Mouse (Mus musculus): ENCODE measurements at regions not wholly inside any gene's neighbourhood (a gene's known extent, or its start where the extent isn't known, plus 50 kb on each side); places are given as distances from the start of the nearest gene placed in this dataset.

DNA sequence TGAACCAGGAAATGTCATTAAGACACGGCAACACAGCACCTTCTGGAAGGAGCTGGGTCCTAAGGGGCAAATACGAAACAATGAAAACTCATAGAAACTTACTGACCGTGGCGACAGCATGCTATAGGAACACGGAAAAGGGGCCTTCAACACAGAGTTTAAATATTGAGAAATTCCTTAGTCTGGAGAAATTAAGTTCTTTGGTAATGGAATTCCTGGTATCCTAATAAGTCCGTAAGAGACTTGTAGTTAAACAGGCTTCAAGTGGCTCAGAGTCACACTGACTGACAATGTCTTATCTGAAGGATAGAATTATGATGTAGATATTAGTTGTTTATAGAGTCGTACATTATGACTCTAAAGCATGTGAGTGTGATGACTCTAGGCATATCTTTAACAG lies 70.4 kb upstream of the Mbip start:
- no peaks in the 10 kb centered on the region for H3K36me3 ChIP-seq (ENCODE audit: control insufficient read depth, insufficient read depth, low read length)
- TF ChIP-seq CTCF (conservative IDR thresholded peaks at IDR 0.05; ENCODE audit: insufficient read depth, insufficient read length, low read depth, low read length) = no peak
- TF ChIP-seq POLR2A (IDR thresholded peaks at IDR 0.05; ENCODE audit: low read depth, low read length) = no peak
- H3K27ac ChIP-seq (ENCODE audit: insufficient read depth, low read depth, low read length) = no peak overlapping the region
- H3K4me1 ChIP-seq (ENCODE audit: control insufficient read depth, insufficient read depth, low read length) = no peaks in the 10 kb centered on the region
- 87% methylated on average over 7 of the region's 7 CpGs for WGBS
- H3K27me3 ChIP-seq (replicated peaks; ENCODE audit: control insufficient read depth, insufficient read depth, low read length) = no peaks in the 10 kb centered on the region
- no peak overlapping the region for H3K4me3 ChIP-seq (ENCODE audit: insufficient read depth, low read depth, low read length)
- DNase-seq = no peak

GRCm38 (mm10) chr12:56414861-56415765 lies 69.4 kb upstream of the Mbip start:
- WGBS = 61% methylated on average over 8 of the region's 8 CpGs
- peak; percentile 7 for DNase-seq
- Histone ChIP-seq H3K27me3 (replicated peaks; ENCODE audit: control insufficient read depth, insufficient read depth, low read length) (no peaks in the 10 kb centered on the region), H3K4me1 (ENCODE audit: control insufficient read depth, insufficient read depth, low read length) (no peaks in the 10 kb centered on the region), H3K27ac (ENCODE audit: insufficient read depth, low read depth, low read length) (no peak overlapping the region), H3K36me3 (ENCODE audit: control insufficient read depth, insufficient read depth, low read length) (no peaks in the 10 kb centered on the region), H3K4me3 (ENCODE audit: insufficient read depth, low read depth, low read length) (no peak overlapping the region)
- TF ChIP-seq CTCF (conservative IDR thresholded peaks at IDR 0.05; ENCODE audit: insufficient read depth, insufficient read length, low read depth, low read length) (no peak), POLR2A (IDR thresholded peaks at IDR 0.05; ENCODE audit: low read depth, low read length) (no peak)

- no peak for DNase-seq
- no peaks in the 10 kb centered on the region for H3K27me3 ChIP-seq (replicated peaks; ENCODE audit: control insufficient read depth, insufficient read depth, low read length)
- 85% methylated on average over 5 of the region's 5 CpGs for WGBS
- TF ChIP-seq POLR2A (IDR thresholded peaks at IDR 0.05; ENCODE audit: low read depth, low read length) = no peak
- no peaks in the 10 kb centered on the region for H3K36me3 ChIP-seq (ENCODE audit: control insufficient read depth, insufficient read depth, low read length)
- no peak overlapping the region for H3K4me3 ChIP-seq (ENCODE audit: insufficient read depth, low read depth, low read length)
- no peak overlapping the region for H3K27ac ChIP-seq (ENCODE audit: insufficient read depth, low read depth, low read length)
- no peaks in the 10 kb centered on the region for H3K4me1 ChIP-seq (ENCODE audit: control insufficient read depth, insufficient read depth, low read length)
Measured at GRCm38 (mm10) chr12:56405658-56406057, 60.0 kb upstream of the Mbip start.

DNA sequence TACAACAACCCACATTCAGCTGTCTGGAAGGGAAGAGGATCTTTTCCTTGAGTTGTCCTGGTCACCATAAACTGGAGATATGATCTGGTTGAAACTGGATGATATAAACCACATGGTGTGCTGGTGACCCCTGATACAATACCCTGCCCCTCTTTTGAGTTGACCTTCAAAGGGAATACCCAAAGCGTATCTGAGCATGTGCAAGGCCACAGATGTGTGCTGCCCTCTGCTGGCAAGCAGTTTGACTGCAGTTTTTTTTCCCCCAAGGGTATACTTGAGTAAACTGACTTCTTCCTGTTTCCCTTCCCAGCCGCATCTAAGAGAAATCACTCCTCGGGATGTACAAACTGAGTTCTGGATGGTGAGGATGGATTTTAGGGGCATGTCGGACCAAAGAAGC lies 59.1 kb upstream of the Mbip start:
- no peaks in the 10 kb centered on the region for H3K4me1 ChIP-seq (ENCODE audit: control insufficient read depth, insufficient read depth, low read length)
- H3K27ac ChIP-seq (ENCODE audit: insufficient read depth, low read depth, low read length) = no peak overlapping the region
- TF ChIP-seq POLR2A (IDR thresholded peaks at IDR 0.05; ENCODE audit: low read depth, low read length) = no peak
- peak; percentile 78 for TF ChIP-seq CTCF (conservative IDR thresholded peaks at IDR 0.05; ENCODE audit: insufficient read depth, insufficient read length, low read depth, low read length)
- H3K4me3 ChIP-seq (ENCODE audit: insufficient read depth, low read depth, low read length) = no peak overlapping the region
- H3K36me3 ChIP-seq (ENCODE audit: control insufficient read depth, insufficient read depth, low read length) = no peaks in the 10 kb centered on the region
- H3K27me3 ChIP-seq (replicated peaks; ENCODE audit: control insufficient read depth, insufficient read depth, low read length) = no peaks in the 10 kb centered on the region
- 19% methylated on average over 4 of the region's 4 CpGs for WGBS
- peak; percentile 47 for DNase-seq

DNA sequence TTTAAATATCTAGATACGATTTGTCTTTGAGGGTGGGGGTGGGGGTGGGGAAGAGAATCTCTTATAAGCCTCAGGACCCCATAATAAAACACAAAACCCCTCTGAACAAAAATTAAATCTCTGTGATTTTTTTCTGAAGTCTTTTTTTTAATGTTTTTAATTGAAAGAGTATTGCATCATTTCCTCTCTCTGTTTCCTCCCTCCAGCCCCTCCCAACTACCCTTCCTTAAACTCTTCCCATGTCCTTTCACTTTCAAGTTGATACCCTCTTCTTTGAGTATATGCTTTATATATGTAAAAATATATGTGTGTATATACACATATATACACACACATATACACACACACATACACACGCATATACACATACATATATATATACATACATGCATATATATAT lies 58.6 kb upstream of the Mbip start:
- 79% methylated on average over 2 of the region's 2 CpGs for WGBS
- no peaks in the 10 kb centered on the region for H3K36me3 ChIP-seq (ENCODE audit: control insufficient read depth, insufficient read depth, low read length)
- no peak for TF ChIP-seq CTCF (conservative IDR thresholded peaks at IDR 0.05; ENCODE audit: insufficient read depth, insufficient read length, low read depth, low read length)
- no peak for TF ChIP-seq POLR2A (IDR thresholded peaks at IDR 0.05; ENCODE audit: low read depth, low read length)
- no peaks in the 10 kb centered on the region for H3K27me3 ChIP-seq (replicated peaks; ENCODE audit: control insufficient read depth, insufficient read depth, low read length)
- no peak for DNase-seq
- H3K4me1 ChIP-seq (ENCODE audit: control insufficient read depth, insufficient read depth, low read length) = no peaks in the 10 kb centered on the region
- H3K27ac ChIP-seq (ENCODE audit: insufficient read depth, low read depth, low read length) = no peak overlapping the region
- no peak overlapping the region for H3K4me3 ChIP-seq (ENCODE audit: insufficient read depth, low read depth, low read length)

DNA sequence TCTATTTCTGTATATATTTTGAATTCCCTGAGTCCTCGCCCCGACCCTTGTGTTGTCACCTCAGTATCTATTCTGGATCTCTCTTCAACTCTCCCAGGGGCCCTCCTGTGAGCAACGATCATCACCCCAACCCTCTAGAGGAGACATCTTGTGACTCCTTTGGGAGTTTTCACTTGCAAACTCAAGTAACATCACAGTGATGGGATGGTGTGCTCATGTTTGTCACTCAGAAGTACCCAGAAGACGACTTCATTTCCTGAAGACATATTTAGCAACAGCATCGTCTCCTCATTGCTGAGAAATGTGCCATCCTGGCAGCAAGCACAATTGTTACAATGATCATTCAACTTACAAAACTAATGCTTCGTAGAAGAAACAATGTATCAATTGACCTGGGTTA lies 57.9 kb upstream of the Mbip start:
- 78% methylated on average over 6 of the region's 6 CpGs for WGBS

DNA sequence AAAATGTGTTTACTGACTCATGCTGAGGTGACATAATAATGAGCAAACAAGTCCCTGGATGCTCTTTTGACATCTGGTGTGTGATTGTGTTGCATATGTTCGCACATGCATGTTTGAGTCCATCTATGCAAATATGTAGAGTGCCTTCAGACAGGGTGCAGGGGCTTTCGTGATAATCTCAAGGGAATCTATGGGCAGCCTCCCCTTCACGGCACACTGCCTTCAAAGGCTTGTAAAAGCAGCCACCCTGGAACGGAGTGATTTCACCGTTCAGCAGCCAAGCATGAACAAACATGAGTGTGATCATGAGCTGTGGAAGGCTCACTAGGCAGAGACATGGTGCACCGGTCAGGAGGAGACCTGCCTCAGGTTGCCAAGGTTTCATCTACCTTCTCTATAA lies 57.1 kb upstream of the Mbip start:
- H3K27me3 ChIP-seq (replicated peaks; ENCODE audit: control insufficient read depth, insufficient read depth, low read length) = no peaks in the 10 kb centered on the region
- H3K4me1 ChIP-seq (ENCODE audit: control insufficient read depth, insufficient read depth, low read length) = no peaks in the 10 kb centered on the region
- no peaks in the 10 kb centered on the region for H3K36me3 ChIP-seq (ENCODE audit: control insufficient read depth, insufficient read depth, low read length)
- DNase-seq = peak; percentile 65
- TF ChIP-seq POLR2A (IDR thresholded peaks at IDR 0.05; ENCODE audit: low read depth, low read length) (no peak), CTCF (conservative IDR thresholded peaks at IDR 0.05; ENCODE audit: insufficient read depth, insufficient read length, low read depth, low read length) (no peak)
- no peak overlapping the region for H3K27ac ChIP-seq (ENCODE audit: insufficient read depth, low read depth, low read length)
- no peak overlapping the region for H3K4me3 ChIP-seq (ENCODE audit: insufficient read depth, low read depth, low read length)
- 33% methylated on average over 6 of the region's 6 CpGs for WGBS

More for the DNA sequence above, 57.9 kb upstream of the Mbip start:
- TF ChIP-seq CTCF (conservative IDR thresholded peaks at IDR 0.05; ENCODE audit: insufficient read depth, insufficient read length, low read depth, low read length) (no peak), POLR2A (IDR thresholded peaks at IDR 0.05; ENCODE audit: low read depth, low read length) (no peak)
- H3K4me3 ChIP-seq (ENCODE audit: insufficient read depth, low read depth, low read length) = no peak overlapping the region
- no peaks in the 10 kb centered on the region for H3K4me1 ChIP-seq (ENCODE audit: control insufficient read depth, insufficient read depth, low read length)
- no peaks in the 10 kb centered on the region for H3K27me3 ChIP-seq (replicated peaks; ENCODE audit: control insufficient read depth, insufficient read depth, low read length)
- no peaks in the 10 kb centered on the region for H3K36me3 ChIP-seq (ENCODE audit: control insufficient read depth, insufficient read depth, low read length)
- DNase-seq = no peak
- H3K27ac ChIP-seq (ENCODE audit: insufficient read depth, low read depth, low read length) = no peak overlapping the region

Data from kidney, adult 2 months (tissue).